Mouse (Mus musculus): ENCODE measurements around the gene Vps37d.

Vps37d gene

DNA sequence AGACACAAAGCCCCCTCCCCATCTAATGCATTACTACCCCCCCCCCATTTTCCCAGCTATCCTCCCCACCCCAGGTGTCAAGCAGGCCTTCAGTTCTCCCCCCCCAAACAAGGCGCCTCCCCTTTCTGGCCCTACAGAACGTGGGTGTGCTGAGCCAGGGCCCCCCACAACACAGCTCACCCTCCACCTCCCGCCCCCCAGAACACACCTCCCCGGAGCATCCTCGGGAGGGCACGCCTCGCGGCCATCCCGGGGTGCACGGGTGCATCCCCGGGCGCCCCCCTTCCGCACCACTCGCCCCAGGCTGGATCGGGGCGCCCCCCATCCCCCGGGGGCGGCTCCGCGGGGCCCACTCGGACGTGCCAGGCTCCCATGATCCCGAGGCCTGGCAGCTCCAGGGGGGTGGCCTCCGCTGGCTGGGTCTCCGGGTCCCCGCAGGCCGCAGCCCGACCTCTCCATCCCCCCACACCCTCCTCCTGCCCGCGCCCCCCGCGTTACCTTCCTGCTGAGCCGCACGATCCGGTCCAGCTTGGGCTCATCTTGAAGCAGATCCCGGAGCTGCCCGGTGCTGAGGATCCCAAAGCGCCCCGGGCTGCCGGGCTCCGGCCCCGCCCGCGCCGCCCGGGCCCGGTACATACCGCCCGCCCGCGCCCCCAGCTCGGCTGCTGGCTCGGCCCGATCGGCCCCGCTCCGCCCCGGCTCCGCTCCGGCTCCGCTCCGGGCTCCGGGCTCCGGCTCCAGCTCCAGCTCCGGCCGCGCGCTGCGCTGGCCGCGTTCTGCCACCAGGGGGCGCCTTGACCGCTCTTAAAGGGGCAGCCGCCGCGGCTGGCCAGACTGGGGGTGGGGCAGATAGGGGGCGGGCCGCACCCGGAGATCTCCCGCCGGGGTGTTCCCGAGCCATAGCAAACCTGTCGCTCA lies at the start of gene Vps37d:
Gene Vps37d (minus strand): TSS at position 703 of the 918 bp plus-strand sequence.
- peak; percentile 79 to 83 for DNase-seq (ENCODE audit: low spot score in 2 of 2)

GRCm38 (mm10) chr5:135127669-135128068 lies 49.6 kb upstream of the Vps37d start:
- DNase-seq (ENCODE audit: low spot score in 2 of 2): no peak

- DNase-seq (ENCODE audit: low spot score in 2 of 2): no peak
Measured at GRCm38 (mm10) chr5:135126121-135126520, 48.1 kb upstream of the Vps37d start.

- no peak for DNase-seq (ENCODE audit: low spot score in 2 of 2)
Measured at GRCm38 (mm10) chr5:135120753-135121152, 42.7 kb upstream of the Vps37d start.

DNA sequence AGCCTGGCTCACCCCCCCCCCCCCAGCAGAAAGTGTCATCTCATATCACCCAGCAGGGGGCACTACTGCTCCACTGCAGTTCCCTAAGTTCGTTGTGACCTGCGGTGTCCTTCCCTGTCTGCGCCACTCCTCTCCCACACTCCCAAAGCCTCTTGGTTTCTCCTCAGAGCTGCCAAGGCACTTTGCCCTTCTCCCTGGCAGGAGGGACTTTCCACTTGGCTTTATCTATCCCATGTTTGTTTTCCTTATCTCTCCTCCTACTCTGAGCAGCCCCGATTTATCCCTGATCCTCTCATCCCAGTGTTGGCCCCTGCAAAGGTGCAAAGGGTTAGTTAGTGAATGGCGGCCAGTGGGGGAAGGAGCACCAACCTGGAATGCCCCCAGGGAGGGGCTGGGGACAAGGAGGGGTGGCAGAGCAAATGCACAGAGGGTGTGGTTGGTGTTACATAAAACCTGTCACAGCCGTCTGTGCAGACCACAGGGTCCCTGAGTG lies 40.6 kb upstream of the Vps37d start:
- peak; percentile 27 to 32 for DNase-seq (ENCODE audit: low spot score in 2 of 2)

DNA sequence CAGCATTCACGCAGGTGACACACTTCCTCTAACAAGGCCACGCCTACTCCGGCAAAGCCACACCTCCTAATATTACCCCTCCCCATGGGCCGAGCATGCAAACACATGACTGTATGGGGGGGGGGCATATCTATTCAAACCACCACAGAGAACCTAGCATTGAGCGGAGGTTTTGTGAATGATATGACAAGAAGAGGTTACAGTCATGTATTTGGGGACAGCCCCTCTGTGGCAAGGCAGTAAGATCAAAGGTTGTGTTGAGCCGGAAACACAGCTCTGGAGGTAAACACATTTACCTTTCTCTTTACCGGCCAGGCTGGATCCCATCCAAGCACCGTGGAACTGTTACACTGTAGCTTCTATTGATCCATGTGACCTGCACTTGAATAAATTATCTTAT lies 37.2 kb upstream of the Vps37d start:
- no peak for DNase-seq (ENCODE audit: low spot score in 2 of 2)

DNA sequence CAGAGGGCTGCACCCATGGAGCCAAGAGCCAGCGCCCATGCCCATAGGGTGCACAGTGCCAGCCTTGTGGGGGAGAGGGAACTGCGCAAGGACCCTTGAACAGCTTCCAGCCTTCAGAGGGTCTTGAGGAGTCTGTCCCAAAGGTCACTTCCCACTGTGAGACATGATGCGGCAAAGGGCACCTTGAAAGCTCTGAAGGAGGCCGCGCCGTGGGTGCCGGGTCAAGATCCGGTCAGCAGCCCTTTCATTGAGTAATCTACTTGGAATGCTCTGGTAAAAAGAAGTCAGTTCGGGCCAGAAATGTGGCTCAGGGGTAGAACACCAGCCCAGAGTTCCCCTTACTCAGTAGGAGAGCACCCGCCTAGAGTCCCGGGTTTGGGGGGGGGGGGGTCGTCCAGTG lies 35.7 kb upstream of the Vps37d start:
- DNase-seq (ENCODE audit: low spot score in 2 of 2): no peak

GRCm38 (mm10) chr5:135109976-135110375 lies 31.9 kb upstream of the Vps37d start:
- no peak for DNase-seq (ENCODE audit: low spot score in 2 of 2)

DNA sequence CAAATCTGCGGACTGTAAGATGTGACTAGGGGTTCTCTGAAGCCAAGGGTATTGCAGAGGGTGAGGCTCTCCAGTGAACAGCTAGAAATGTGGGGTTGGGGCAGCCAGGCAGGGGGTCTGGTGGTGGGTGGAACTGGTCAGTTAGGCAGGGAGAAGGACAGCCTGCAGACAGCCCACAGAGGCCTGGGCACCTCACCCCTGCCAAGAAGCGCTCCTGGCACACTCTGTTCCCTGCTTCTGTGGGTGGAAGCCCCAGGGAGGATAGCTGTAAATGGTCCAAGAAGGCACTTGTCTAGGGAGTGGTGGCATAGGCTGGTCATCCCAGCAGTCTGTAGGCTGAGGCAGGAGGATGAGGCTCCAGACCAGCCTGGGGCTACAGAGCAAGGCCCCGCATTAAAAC lies 31.4 kb upstream of the Vps37d start:
- DNase-seq (ENCODE audit: low spot score in 2 of 2): no peak

DNA sequence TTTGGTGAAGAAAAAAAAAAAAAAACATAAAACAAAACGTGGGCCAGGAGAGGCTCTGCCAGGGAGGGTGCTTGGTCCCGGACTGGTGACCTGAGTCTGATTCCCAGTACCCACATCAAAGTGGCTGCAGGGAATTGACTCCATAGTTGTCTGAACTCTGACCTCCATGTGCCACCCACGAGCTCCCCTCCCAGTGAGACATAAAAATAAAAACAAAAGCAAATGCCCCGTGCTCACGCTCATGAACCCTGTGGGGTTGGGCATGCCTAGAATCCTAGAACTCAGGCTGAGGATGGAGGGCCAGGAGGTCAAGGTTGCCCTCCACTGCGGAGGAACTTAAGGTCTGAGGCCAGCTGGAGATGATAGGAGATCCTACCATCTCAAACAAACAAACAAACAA lies 31.0 kb upstream of the Vps37d start:
- no peak for DNase-seq (ENCODE audit: low spot score in 2 of 2)

DNA sequence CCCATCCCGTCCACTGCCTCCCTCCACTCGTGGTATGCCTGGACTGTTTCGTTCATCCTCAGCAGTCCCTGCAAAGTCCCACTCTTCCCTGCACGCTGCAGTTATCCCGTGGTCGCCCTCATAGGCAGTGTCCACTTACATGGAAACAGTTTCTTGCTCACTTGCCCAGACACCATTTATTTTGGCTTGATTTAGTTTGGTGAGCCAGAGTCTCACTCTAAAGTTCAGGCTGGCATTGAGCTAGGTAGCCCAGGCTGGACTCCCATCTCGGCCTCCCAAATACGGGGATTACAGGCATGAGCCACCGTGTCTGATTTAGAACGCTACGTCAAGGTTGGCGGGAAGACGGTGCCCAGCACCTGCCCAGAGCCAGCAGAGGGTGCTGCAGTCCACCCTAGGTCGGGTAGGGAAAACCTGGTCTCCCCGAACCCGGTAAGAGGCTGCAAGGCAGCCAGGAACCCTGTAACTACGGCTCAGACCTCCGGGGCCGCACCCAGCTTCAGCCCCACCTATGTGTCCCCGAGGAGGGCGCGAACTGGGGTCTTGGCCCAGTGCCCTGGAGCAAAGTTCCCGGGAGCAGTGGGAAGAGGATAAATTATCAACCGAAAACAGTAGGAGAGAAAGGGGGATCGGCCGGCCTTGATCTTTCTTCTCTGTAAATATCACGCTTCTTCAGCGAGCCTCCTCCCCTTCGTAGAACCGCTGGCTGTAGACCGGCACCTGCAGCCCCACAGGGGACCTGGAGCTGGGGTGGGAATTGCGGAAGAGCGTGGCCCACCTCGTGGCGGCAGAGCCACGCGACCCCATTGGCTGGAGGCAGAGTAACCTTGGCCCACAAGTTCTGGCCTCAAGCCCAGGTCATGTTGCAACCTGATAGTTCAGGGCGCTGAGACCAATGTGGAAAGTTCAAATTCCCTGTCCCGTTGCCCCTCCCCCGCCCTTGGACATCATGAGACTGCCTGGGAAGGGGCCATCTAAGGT lies 29.7 kb upstream of the Vps37d start:
- peak; percentile 4 to 10 for DNase-seq (ENCODE audit: low spot score in 2 of 2)

DNA sequence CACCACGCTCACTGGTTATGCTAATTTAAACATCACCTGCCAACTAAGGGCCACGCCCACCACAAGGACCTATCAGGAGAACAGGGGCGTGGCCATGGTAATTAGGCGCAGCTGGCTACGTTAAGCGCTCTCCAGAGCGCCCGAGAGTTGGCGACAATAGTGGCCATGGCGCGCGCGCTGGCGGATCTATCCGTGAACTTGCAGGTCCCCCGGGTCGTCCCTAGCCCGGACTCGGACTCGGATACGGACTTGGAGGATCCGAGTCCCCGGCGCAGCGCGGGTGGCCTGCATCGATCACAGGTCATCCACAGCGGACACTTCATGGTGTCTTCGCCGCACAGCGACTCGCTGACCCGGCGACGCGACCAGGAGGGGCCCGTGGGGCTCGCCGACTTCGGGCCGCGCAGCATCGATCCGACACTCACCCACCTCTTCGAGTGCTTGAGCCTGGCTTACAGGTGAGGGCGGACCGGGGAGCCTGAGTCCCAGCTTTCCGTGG lies 28.7 kb upstream of the Vps37d start:
- DNase-seq (ENCODE audit: low spot score in 2 of 2): peak; percentile 62 to 71

GRCm38 (mm10) chr5:135103999-135104660 lies 26.1 kb upstream of the Vps37d start:
- no peak for DNase-seq (ENCODE audit: low spot score in 2 of 2)

DNA sequence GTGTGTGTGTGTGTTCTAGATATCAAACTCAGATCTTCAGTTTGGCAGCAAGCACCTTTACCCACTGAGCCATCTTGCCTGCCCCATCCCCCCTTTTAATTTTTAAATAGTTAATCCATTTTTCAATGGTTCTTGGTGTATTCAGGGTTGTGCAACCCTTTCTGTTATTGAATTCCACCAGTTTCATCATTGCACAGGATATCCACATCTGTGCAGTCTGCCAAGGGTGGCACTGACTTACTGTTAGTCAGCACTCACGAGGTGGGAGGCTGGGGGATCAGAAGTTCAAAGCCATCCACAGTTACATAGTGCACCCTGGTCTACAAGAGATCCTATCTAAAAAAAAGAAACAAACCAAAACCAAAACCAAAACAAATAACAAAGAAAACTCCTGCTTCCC lies 22.9 kb upstream of the Vps37d start:
- no peak for DNase-seq (ENCODE audit: low spot score in 2 of 2)

GRCm38 (mm10) chr5:135089653-135090052 lies 11.6 kb upstream of the Vps37d start, which contains the start of gene Mlxipl:
Gene Mlxipl, plus strand, starts transcription at chr5:135089890.
- no peak for DNase-seq (ENCODE audit: low spot score in 2 of 2)

DNA sequence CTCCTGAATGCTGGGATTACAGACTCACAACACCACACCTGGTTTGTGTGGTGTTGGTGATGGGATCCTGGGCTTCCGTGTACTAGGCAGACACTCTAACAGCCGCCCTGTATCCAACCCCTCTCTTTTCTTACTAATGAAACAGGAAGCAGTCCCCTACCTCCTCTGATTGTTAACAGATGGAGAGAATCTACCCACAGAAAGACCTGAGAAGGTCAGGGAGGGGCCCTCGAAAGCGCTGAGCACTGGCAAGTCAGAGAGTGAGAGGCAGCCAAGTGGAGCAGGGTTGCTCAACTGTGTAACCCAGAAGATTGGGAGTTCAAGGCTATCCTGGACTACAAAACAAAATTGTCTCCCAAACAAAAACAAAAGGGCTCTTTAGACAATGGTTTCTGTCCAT lies 8.8 kb upstream of the Vps37d start:
- no peak for DNase-seq (ENCODE audit: low spot score in 2 of 2)

DNA sequence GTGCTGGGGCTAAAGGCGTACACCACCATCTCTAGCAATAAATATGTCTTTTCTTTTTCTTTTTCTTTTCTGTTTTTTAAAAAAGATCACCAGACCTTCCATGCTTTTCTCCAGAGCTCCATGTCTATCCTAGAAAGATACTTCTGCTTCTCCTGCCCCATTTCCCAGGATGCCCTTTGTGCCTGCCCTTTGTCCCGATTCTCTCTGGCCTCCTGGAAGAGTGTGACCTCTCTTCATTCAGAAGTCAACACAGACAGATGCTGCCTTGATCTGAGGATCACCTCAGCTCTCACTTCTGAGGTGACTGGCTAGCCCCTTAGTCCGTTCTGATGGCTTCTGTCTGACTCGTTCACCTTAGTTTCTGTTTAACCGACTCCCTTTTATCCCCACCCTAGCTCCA lies 2.5 kb upstream of the Vps37d start:
- no peak for DNase-seq (ENCODE audit: low spot score in 2 of 2)

DNA sequence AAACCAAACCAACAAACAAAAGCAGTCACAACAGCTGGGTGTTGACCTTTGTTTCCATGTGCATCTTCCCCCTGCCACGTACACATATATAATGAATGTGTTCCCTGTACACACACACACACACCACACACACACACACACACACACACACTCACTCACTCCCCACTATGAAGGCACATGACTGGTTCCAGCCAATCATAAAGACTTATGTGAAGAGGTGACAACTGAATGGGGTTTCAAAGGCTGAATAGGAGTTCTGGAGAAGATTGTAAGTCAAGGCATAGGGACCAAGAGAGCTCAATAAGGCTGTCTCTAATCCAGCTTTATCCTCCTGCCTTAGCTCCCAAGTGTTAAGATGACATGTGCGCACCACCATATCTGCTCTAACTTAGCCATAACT lies 1.5 kb upstream of the Vps37d start:
- DNase-seq (ENCODE audit: low spot score in 2 of 2): no peak

DNA sequence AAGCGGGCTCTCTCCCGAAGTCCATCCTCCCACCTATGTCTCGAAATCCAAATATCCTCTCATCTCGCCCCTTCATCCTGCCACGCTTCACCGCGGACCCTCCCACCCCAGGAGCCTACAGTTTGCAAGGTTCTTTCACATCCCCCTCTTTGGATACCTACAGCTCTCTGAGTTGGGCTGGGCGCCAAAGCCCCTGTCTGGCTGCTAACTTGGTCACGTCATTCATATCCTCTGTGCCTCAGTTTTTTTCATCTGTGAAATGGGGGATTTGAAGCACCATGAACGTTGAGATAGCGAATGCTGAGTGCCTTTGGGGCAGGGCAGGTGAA lies 380 bp upstream of the Vps37d start:
- DNase-seq (ENCODE audit: low spot score in 2 of 2): no peak

- no peak for DNase-seq (ENCODE audit: low spot score in 2 of 2)
Measured at GRCm38 (mm10) chr5:135076931-135077505, 1.0 kb downstream of the Vps37d start.

DNA sequence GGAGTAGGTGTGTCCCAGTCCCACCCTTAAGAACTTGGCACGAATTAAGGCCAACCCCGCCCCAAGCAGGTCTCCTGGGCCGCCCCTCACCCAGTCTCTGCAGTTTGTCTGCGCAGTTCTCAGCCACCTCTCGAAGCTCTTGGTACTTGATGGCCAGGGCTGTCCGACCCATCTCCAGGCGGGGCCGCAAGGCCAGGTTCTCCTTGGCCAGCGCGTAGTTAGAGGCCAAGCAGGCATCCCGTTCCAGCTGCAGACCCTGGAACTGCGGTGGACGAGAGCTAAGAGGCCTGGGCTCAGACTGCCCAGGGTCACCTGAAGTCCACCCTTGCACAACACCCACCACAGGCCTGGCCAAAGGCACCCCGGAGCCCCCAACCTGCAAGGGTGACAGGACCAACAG lies 1.7 kb downstream of the Vps37d start:
- DNase-seq (ENCODE audit: low spot score in 2 of 2): no peak

Measured in spleen, postnatal 36 days (tissue).